Comparison of ENCODE assay signal across 13 mouse cellular contexts in the genomic region with DNA sequence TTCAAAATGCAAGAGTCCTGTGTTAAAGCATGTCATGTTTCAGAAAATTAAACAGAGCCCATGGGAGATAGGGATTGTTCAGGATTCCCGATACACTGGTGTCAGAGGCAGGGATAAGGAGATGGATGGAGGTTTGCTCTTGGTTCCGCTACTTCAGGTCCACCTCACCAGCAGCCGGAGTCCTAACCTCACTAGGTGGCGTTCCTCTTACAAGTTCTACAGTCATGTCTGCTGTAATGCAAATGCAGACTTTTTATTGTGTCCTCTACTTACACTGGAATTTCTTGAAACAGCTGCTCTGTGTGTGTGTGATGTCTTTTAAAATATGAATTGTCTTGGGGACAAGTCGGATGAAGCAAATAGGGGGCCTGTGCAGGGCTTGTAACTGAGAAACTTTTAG.
A peak's percentile ranks its signal among the peaks of the same experiment; 100 is the strongest.
DNase-seq lines count a peak whose midpoint lies in the region; ATAC-seq and TF ChIP-seq lines count a peak whose summit lies in the region.
"Had no signal": no experiment of that assay in that cellular context is flagged by ENCODE, and none has a peak within 500 bp of the region (broad histone marks: within the 10 kb centered on the region; RNA-seq: fewer than 3 reads in every experiment).

No protein-coding gene starts in this region.

- H3K9ac ChIP-seq in heart, embryonic 15.5 days: peak overlapping the region; percentile 30
- H3K9ac ChIP-seq in lung, embryonic 16.5 days (ENCODE audit: low read length): no peak overlapping the region
- peak overlapping the region; percentile 71; the same call in 1 of the 2 replicates for H3K9ac ChIP-seq in heart, postnatal 0 days (replicated peaks; ENCODE audit: low read depth, low read length)
- H3K9ac ChIP-seq in neural tube, embryonic 13.5 days: no peak overlapping the region
- H3K9ac ChIP-seq: forebrain, embryonic 15.5 days; liver, embryonic 12.5 days had no signal

- WGBS in heart, embryonic 15.5 days: 40% methylated on average over 5 of the region's 5 CpGs
- 48% methylated on average over 5 of the region's 5 CpGs for WGBS in lung, embryonic 16.5 days
- 22% methylated on average over 5 of the region's 5 CpGs for WGBS in heart, postnatal 0 days
- 62% methylated on average over 5 of the region's 5 CpGs for WGBS in neural tube, embryonic 13.5 days

- TF ChIP-seq EP300 in heart, postnatal 0 days (IDR thresholded peaks at IDR 0.05; ENCODE audit: low read depth): no peak

- peaks cover 22% of the 10 kb centered on the region; the same call in 1 of the 2 replicates for H3K4me1 ChIP-seq in heart, embryonic 15.5 days (replicated peaks)
- peaks cover 3% of the 10 kb centered on the region; the same call in 1 of the 2 replicates for H3K4me1 ChIP-seq in lung, embryonic 16.5 days (replicated peaks; ENCODE audit: control insufficient read depth, insufficient read depth, low read length)
- peaks cover 8% of the 10 kb centered on the region for H3K4me1 ChIP-seq in heart, postnatal 0 days (ENCODE audit: control insufficient read depth, insufficient read depth)
- peaks cover 21% of the 10 kb centered on the region for H3K4me1 ChIP-seq in neural tube, embryonic 13.5 days (replicated peaks)

- no peaks in the 10 kb centered on the region for H3K36me3 ChIP-seq in heart, embryonic 15.5 days
- no peaks in the 10 kb centered on the region for H3K36me3 ChIP-seq in lung, embryonic 16.5 days (ENCODE audit: control insufficient read depth, insufficient read depth, low read length)
- H3K36me3 ChIP-seq in heart, postnatal 0 days (replicated peaks; ENCODE audit: control insufficient read depth, insufficient read depth, low read length): no peaks in the 10 kb centered on the region
- no peaks in the 10 kb centered on the region for H3K36me3 ChIP-seq in neural tube, embryonic 13.5 days
- H3K36me3 ChIP-seq: forebrain, embryonic 15.5 days; liver, embryonic 12.5 days had no signal

- H3K4me2 ChIP-seq in heart, embryonic 15.5 days: peak overlapping the region; percentile 79
- H3K4me2 ChIP-seq in lung, embryonic 16.5 days (ENCODE audit: low read depth, low read length): peak overlapping the region; percentile 26
- H3K4me2 ChIP-seq in heart, postnatal 0 days (ENCODE audit: low read depth, low read length): peak overlapping the region; percentile 75
- H3K4me2 ChIP-seq in neural tube, embryonic 13.5 days: 0 out of 2 replicates have a peak overlapping the region, but pooled peaks have one; percentile 3
- H3K4me2 ChIP-seq: forebrain, embryonic 15.5 days; liver, embryonic 12.5 days had no signal

- TF ChIP-seq CTCF in heart, postnatal 0 days (IDR thresholded peaks at IDR 0.05; ENCODE audit: low read depth): peak; percentile 43

- H3K27ac ChIP-seq in heart, embryonic 15.5 days: peak overlapping the region; percentile 92
- H3K27ac ChIP-seq in lung, embryonic 16.5 days (ENCODE audit: low read length): no peak overlapping the region
- peak overlapping the region; percentile 89 for H3K27ac ChIP-seq in heart, postnatal 0 days (ENCODE audit: low read depth)
- no peak overlapping the region for H3K27ac ChIP-seq in neural tube, embryonic 13.5 days (replicated peaks)
- H3K27ac ChIP-seq: forebrain, embryonic 15.5 days; liver, embryonic 12.5 days; macrophage had no signal

- no peak for ATAC-seq in heart, embryonic 15.5 days (replicated peaks; ENCODE audit: insufficient number of reproducible peaks, insufficient read depth, low FRiP score, low read depth)
- no peak for ATAC-seq in lung, embryonic 16.5 days (ENCODE audit: low read depth)
- ATAC-seq in heart, postnatal 0 days (ENCODE audit: insufficient read depth, low read depth): no peak
- no peak for ATAC-seq in neural tube, embryonic 13.5 days (ENCODE audit: low read depth)
- no peak for ATAC-seq in cerebellum, adult (ENCODE audit: insufficient number of reproducible peaks, low FRiP score, low TSS enrichment)
- ATAC-seq: activated CD4-positive, CD25-positive, alpha-beta regulatory T cell, adult 4 months; forebrain, embryonic 15.5 days; liver, embryonic 12.5 days had no signal

- no peak for DNase-seq in heart, postnatal 4 days
- no peak for DNase-seq in lung, postnatal 4 days
- peak; percentile 55 for DNase-seq in heart, postnatal 0 days (ENCODE audit: low spot score)
- DNase-seq: cerebellum, adult 11 months; thymus, postnatal 36 days had no signal

- H3K9me3 ChIP-seq in heart, embryonic 15.5 days (replicated peaks): no peaks in the 10 kb centered on the region
- no peaks in the 10 kb centered on the region for H3K9me3 ChIP-seq in lung, embryonic 16.5 days (ENCODE audit: control insufficient read depth, low read length)
- no peaks in the 10 kb centered on the region for H3K9me3 ChIP-seq in heart, postnatal 0 days (replicated peaks; ENCODE audit: control insufficient read depth, low read length)
- no peaks in the 10 kb centered on the region for H3K9me3 ChIP-seq in neural tube, embryonic 13.5 days
- H3K9me3 ChIP-seq: forebrain, embryonic 15.5 days; liver, embryonic 12.5 days had no signal

- peak overlapping the region; percentile 70 for H3K4me3 ChIP-seq in heart, embryonic 15.5 days
- H3K4me3 ChIP-seq in lung, embryonic 16.5 days (ENCODE audit: low read length): peak overlapping the region; percentile 17; the same call in 1 of the 2 replicates
- peak overlapping the region; percentile 68 for H3K4me3 ChIP-seq in heart, postnatal 0 days (ENCODE audit: low read depth, low read length)
- no peak overlapping the region for H3K4me3 ChIP-seq in neural tube, embryonic 13.5 days
- H3K4me3 ChIP-seq: forebrain, embryonic 15.5 days; liver, embryonic 12.5 days had no signal

- H3K27me3 ChIP-seq in heart, embryonic 15.5 days: no peaks in the 10 kb centered on the region
- no peaks in the 10 kb centered on the region for H3K27me3 ChIP-seq in lung, embryonic 16.5 days (ENCODE audit: control insufficient read depth, insufficient read depth, low read depth, low read length)
- no peaks in the 10 kb centered on the region for H3K27me3 ChIP-seq in heart, postnatal 0 days (ENCODE audit: control insufficient read depth, insufficient read depth, low read length)
- H3K27me3 ChIP-seq in neural tube, embryonic 13.5 days: peaks cover 18% of the 10 kb centered on the region

Comparison
In these comparisons a context has a peak if more than half of its experiments do, and no peak if none do; other contexts are left out.
1. H3K27ac ChIP-seq: peak in heart, embryonic 15.5 days (single experiment) and heart, postnatal 0 days (single experiment); none in lung, embryonic 16.5 days (single experiment) and neural tube, embryonic 13.5 days (single experiment).
2. H3K4me2 ChIP-seq: peak in every context shown above with its lines; median percentile 79 in heart, embryonic 15.5 days; 75 in heart, postnatal 0 days; 26 in lung, embryonic 16.5 days; 3 in neural tube, embryonic 13.5 days.
3. H3K9ac ChIP-seq: peak in heart, embryonic 15.5 days (single experiment) and heart, postnatal 0 days (single experiment); none in lung, embryonic 16.5 days (single experiment) and neural tube, embryonic 13.5 days (single experiment).